Mouse (Mus musculus): ENCODE data around the gene Rbms3. TPM values are rescaled to one million over a fixed set of nuclear protein-coding genes. Genes with fewer than 3 reads are reported as not detected.
A peak's percentile ranks its signal among the peaks of the same experiment; 100 is the strongest.

Rbms3 gene
- total RNA-seq, 4 experiments from 2014 or later = 7.0 to 8.2 (median 7.9) TPM

- no peak for DNase-seq (ENCODE audit: low spot score)
Measured at GRCm38 (mm10) chr9:117051935-117052334, 577.8 kb downstream of the Rbms3 start.

- DNase-seq (ENCODE audit: low spot score) = no peak
Measured at GRCm38 (mm10) chr9:117048641-117049040, 581.1 kb downstream of the Rbms3 start.

GRCm38 (mm10) chr9:117041993-117042366 lies 587.7 kb downstream of the Rbms3 start:
- DNase-seq (ENCODE audit: low spot score) = no peak

- DNase-seq (ENCODE audit: low spot score) = no peak
Measured at GRCm38 (mm10) chr9:117041291-117041992, 588.3 kb downstream of the Rbms3 start.

GRCm38 (mm10) chr9:117039941-117040453 lies 589.7 kb downstream of the Rbms3 start:
- DNase-seq (ENCODE audit: low spot score) = peak; percentile 68

- DNase-seq (ENCODE audit: low spot score) = no peak
Measured at GRCm38 (mm10) chr9:117032690-117033089, 597.0 kb downstream of the Rbms3 start.

- DNase-seq (ENCODE audit: low spot score) = no peak
Measured at GRCm38 (mm10) chr9:117031237-117031636, 598.5 kb downstream of the Rbms3 start.

- peak; percentile 95 for DNase-seq (ENCODE audit: low spot score)
Measured at GRCm38 (mm10) chr9:117030837-117031236, 598.9 kb downstream of the Rbms3 start.

- DNase-seq (ENCODE audit: low spot score) = no peak
Measured at GRCm38 (mm10) chr9:117029953-117030352, 599.8 kb downstream of the Rbms3 start.

- no peak for DNase-seq (ENCODE audit: low spot score)
Measured at GRCm38 (mm10) chr9:117028586-117028985, 601.1 kb downstream of the Rbms3 start.

GRCm38 (mm10) chr9:117022086-117022485 lies 607.6 kb downstream of the Rbms3 start:
- no peak for DNase-seq (ENCODE audit: low spot score)

- no peak for DNase-seq (ENCODE audit: low spot score)
Measured at GRCm38 (mm10) chr9:117021506-117021905, 608.2 kb downstream of the Rbms3 start.

- DNase-seq (ENCODE audit: low spot score) = no peak
Measured at GRCm38 (mm10) chr9:117020216-117020615, 609.5 kb downstream of the Rbms3 start.

- DNase-seq (ENCODE audit: low spot score) = peak; percentile 36
Measured at GRCm38 (mm10) chr9:117018741-117019163, 611.0 kb downstream of the Rbms3 start.

- no peak for DNase-seq (ENCODE audit: low spot score)
Measured at GRCm38 (mm10) chr9:117018301-117018700, 611.4 kb downstream of the Rbms3 start.

GRCm38 (mm10) chr9:117016605-117017319 lies 613.0 kb downstream of the Rbms3 start:
- DNase-seq (ENCODE audit: low spot score) = no peak

GRCm38 (mm10) chr9:117013386-117013785 lies 616.3 kb downstream of the Rbms3 start:
- DNase-seq (ENCODE audit: low spot score) = no peak

GRCm38 (mm10) chr9:117010801-117011200 lies 618.9 kb downstream of the Rbms3 start:
- no peak for DNase-seq (ENCODE audit: low spot score)

- DNase-seq (ENCODE audit: low spot score) = no peak
Measured at GRCm38 (mm10) chr9:117008194-117008593, 621.5 kb downstream of the Rbms3 start.

- no peak for DNase-seq (ENCODE audit: low spot score)
Measured at GRCm38 (mm10) chr9:117002083-117002482, 627.6 kb downstream of the Rbms3 start.

- DNase-seq (ENCODE audit: low spot score) = no peak
Measured at GRCm38 (mm10) chr9:116999186-116999585, 630.5 kb downstream of the Rbms3 start.

- DNase-seq (ENCODE audit: low spot score) = no peak
Measured at GRCm38 (mm10) chr9:116990321-116990720, 639.4 kb downstream of the Rbms3 start.

- no peak for DNase-seq (ENCODE audit: low spot score)
Measured at GRCm38 (mm10) chr9:116980801-116981200, 648.9 kb downstream of the Rbms3 start.

All from heart, adult 8-10 months (tissue).